Mouse (Mus musculus): ENCODE measurements around the gene Zfyve21. TPM values are rescaled to one million over a fixed set of nuclear protein-coding genes. Genes with fewer than 3 reads are reported as not detected.
A peak's percentile ranks its signal among the peaks of the same experiment; 100 is the strongest.

The Zfyve21 gene
- polyA plus RNA-seq, 1 experiment = not detected

DNA sequence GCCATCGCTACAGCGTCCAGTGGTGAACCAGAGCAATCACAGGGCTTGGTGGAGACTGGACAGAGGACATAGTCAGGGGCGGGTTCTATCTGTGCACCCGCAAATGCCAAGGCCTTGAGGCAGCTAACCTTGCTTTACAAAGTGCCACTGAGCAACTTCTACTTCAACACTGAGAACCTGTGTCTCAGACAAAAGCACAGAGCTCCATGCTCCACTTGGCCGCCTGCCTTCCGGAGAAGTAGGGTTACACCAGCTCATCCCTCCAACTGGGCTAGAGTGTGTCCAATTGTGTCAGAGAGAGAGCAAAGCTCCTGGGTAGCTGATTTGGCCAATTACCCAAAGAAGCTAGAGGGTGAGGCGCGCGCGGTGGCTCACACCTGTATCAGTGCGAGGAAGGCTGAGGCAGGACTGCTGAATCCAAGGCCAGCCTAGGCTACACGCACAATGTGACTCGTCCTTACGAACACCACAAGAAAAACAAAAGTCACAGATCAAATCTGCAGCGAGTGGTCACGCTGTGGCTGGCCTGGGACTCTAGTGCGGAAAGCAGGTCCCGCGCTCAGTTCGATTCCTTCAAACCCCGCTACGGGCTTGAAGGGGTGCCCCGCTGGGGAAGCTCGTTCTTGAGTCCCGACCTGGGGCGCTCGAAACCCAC lies 732 bp upstream of the Zfyve21 start:
- WGBS = 5% methylated on average over 27 of the region's 27 CpGs

DNA sequence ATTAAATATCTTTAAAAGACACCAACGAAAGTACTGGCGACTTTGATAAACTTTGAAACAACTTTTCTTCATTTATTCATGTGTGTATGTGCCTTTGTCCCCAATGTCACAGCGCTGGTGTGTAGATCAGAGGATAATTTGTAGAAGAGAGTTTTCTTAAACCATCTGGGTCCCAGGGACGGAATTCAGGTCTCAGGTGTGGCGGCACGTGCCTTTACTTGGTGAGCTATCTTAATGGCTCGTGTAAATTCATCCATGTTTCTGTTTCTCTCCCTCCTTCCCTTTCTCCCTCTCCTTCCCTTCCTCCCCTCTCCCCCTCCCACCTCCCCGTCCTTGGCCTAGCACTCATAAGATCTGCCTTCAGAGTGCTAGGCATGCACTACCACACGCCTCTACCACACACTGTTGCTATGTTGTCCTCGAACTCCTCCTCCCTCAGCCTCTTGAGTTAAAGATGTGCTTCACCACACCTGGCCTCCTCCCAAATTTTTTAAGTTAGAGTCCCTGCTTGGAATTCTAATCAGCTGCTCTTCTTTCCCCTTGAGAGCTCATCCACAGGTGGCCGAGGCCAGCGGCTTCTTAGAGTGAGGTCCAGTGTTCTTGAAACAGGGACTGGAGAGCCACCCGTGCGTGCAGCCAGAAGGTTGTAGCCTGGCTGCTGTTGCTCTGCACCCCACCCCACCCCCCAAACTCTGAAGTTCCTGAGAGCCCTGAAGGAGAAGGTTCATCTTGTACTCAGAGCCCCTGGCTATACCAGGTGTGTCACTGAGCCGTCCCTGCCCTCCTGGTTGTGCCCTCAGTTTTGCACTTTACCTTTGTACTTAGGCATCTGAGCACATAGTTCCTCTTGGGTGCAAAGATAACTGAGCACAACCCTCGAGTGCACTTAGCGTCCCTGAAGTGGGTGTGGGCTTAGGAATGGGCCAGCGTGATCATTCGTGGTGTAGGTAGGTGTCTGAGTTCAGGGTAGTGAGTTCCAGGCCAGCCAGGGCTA lies 1.1 kb downstream of the Zfyve21 start:
- H3K4me1 ChIP-seq (ENCODE audit: control insufficient read depth, insufficient read depth, low read length) = peaks cover 34% of the 10 kb centered on the region
- H3K4me3 ChIP-seq (ENCODE audit: insufficient read depth, low read depth, low read length) = peak overlapping the region; percentile 65; the same call in 1 of the 2 replicates
- no peak for TF ChIP-seq CTCF (IDR thresholded peaks at IDR 0.05; ENCODE audit: insufficient read depth, low read depth, low read length)
- no peak for TF ChIP-seq POLR2A (IDR thresholded peaks at IDR 0.05; ENCODE audit: insufficient read depth, low read depth, low read length)
- no peak overlapping the region for H3K27ac ChIP-seq (ENCODE audit: insufficient read depth, low read depth, low read length)
- 27% methylated on average over 19 of the region's 19 CpGs for WGBS

More for the DNA sequence above, 732 bp upstream of the Zfyve21 start:
- no peak overlapping the region for H3K27ac ChIP-seq (ENCODE audit: insufficient read depth, low read depth, low read length)
- H3K4me3 ChIP-seq (ENCODE audit: insufficient read depth, low read depth, low read length) = peak overlapping the region; percentile 58
- peaks cover 44% of the 10 kb centered on the region for H3K4me1 ChIP-seq (ENCODE audit: control insufficient read depth, insufficient read depth, low read length)
- no peak for TF ChIP-seq POLR2A (IDR thresholded peaks at IDR 0.05; ENCODE audit: insufficient read depth, low read depth, low read length)
- TF ChIP-seq CTCF (IDR thresholded peaks at IDR 0.05; ENCODE audit: insufficient read depth, low read depth, low read length) = no peak

DNA sequence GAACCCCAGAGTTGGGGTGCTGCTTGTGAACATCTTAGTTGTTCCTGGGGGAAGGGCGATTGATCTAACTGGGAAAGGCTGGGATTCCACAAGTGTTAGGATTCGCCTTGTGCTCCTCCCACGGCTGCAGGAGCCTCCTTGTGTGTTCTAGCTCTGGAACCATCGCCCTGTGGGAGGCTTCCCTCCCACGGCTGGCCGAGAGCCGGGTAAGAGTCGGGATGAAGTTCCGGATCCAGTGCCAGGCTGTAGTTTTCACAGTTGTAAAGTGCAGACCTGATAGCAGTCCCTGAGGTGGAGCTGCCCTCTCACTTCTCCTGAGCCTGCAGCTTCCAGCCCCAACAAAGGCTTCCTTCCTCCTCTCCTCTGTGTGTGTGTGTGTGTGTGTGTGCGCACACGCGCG lies 2.6 kb downstream of the Zfyve21 start:
- Histone ChIP-seq H3K27ac (ENCODE audit: insufficient read depth, low read depth, low read length) (no peak overlapping the region), H3K4me3 (ENCODE audit: insufficient read depth, low read depth, low read length) (no peak overlapping the region), H3K4me1 (ENCODE audit: control insufficient read depth, insufficient read depth, low read length) (peaks cover 32% of the 10 kb centered on the region)
- 43% methylated on average over 13 of the region's 13 CpGs for WGBS
- TF ChIP-seq CTCF (IDR thresholded peaks at IDR 0.05; ENCODE audit: insufficient read depth, low read depth, low read length) = no peak
- TF ChIP-seq POLR2A (IDR thresholded peaks at IDR 0.05; ENCODE audit: insufficient read depth, low read depth, low read length) = no peak

DNA sequence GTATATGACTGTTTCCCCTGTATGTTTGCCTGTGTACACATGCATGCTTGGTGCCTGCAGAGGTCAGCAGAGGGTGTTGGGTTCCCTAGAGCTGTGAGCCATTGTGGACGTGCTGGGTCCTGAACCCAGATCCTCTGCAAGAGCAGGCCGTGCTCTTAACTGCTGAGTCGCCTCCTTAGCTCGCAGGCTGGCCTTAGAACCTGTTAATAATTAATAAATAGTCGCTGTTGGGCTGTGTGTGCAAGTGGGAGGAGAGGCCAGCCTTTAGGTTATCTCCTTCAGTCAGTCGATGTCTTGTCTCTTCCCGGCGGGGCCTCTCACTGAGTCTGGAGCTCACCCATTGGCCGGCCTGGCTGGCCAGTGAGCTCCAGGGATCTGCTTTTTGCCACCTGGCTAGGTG lies 3.0 kb downstream of the Zfyve21 start:
- 83% methylated on average over 9 of the region's 9 CpGs for WGBS
- Histone ChIP-seq H3K27ac (ENCODE audit: insufficient read depth, low read depth, low read length) (no peak overlapping the region), H3K4me3 (ENCODE audit: insufficient read depth, low read depth, low read length) (no peak overlapping the region), H3K4me1 (ENCODE audit: control insufficient read depth, insufficient read depth, low read length) (peaks cover 35% of the 10 kb centered on the region)
- no peak for TF ChIP-seq CTCF (IDR thresholded peaks at IDR 0.05; ENCODE audit: insufficient read depth, low read depth, low read length)
- TF ChIP-seq POLR2A (IDR thresholded peaks at IDR 0.05; ENCODE audit: insufficient read depth, low read depth, low read length) = no peak

DNA sequence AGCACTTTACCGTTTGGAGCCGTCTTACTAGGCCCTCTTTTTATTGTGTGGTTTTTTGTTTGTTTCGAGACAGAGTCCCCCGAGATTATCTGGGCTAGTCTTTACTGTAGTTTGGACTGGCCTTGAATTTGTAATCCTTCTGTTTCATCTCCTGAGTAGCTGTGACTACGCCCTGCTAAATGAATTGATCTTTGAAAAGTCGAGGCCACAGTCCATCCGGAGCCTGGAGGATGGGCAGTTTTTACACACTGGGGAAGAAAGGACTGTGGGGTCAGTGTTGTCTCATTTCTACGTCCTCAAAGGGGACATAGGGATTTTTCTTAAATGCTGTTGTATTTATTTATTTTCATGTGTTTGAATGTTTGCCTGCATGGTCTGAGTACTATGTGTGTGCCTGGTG lies 4.0 kb downstream of the Zfyve21 start:
- TF ChIP-seq POLR2A (IDR thresholded peaks at IDR 0.05; ENCODE audit: insufficient read depth, low read depth, low read length) (no peak), CTCF (IDR thresholded peaks at IDR 0.05; ENCODE audit: insufficient read depth, low read depth, low read length) (no peak)
- Histone ChIP-seq H3K4me1 (ENCODE audit: control insufficient read depth, insufficient read depth, low read length) (peaks cover 36% of the 10 kb centered on the region), H3K27ac (ENCODE audit: insufficient read depth, low read depth, low read length) (no peak overlapping the region), H3K4me3 (ENCODE audit: insufficient read depth, low read depth, low read length) (no peak overlapping the region)
- WGBS = 84% methylated on average over 8 of the region's 8 CpGs

DNA sequence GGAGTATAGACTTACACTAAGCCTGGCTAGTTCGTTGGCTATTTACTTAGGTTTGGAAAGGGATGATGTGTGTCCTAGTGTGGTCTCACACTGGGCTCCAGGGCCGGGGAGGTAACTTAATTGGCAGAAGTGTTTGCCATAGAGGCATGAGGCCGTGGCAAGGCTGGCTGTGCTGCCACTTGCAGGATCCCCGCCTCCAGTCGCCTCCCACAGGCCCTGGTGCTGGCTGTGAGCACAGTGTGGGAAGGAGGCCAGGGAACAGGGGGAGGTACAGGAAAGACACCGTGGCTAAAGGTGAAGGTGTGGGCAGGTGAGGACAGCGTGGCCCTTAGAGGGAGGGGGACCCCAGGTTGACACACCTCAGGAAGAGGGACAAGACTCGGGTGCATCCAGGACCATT lies 6.0 kb downstream of the Zfyve21 start:
- peaks cover 31% of the 10 kb centered on the region for H3K4me1 ChIP-seq (ENCODE audit: control insufficient read depth, insufficient read depth, low read length)
- H3K27ac ChIP-seq (ENCODE audit: insufficient read depth, low read depth, low read length) = no peak overlapping the region
- WGBS = 43% methylated on average over 8 of the region's 8 CpGs
- no peak overlapping the region for H3K4me3 ChIP-seq (ENCODE audit: insufficient read depth, low read depth, low read length)
- TF ChIP-seq CTCF (IDR thresholded peaks at IDR 0.05; ENCODE audit: insufficient read depth, low read depth, low read length) = no peak
- TF ChIP-seq POLR2A (IDR thresholded peaks at IDR 0.05; ENCODE audit: insufficient read depth, low read depth, low read length) = no peak

DNA sequence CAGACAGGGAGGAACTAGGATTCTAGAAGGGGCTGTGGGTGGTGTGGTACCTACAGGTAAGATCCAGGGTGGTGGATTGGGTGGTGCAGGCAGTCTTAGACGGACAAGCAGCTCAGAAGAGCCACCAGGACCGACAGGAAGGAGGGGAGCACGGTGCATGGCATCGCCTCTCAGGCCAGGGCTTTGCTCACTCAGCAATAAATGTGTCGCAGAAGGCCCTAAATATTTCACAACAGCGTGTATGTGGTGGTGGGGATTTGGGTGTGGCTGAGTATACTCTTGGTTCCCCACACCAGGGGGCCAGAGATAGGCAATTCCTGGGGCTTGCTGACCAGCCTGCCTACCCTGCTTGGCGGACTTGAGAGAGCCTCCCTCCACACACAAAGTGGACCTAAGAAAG lies 6.7 kb downstream of the Zfyve21 start:
- 93% methylated on average over 7 of the region's 7 CpGs for WGBS
- TF ChIP-seq POLR2A (IDR thresholded peaks at IDR 0.05; ENCODE audit: insufficient read depth, low read depth, low read length) (no peak), CTCF (IDR thresholded peaks at IDR 0.05; ENCODE audit: insufficient read depth, low read depth, low read length) (no peak)

DNA sequence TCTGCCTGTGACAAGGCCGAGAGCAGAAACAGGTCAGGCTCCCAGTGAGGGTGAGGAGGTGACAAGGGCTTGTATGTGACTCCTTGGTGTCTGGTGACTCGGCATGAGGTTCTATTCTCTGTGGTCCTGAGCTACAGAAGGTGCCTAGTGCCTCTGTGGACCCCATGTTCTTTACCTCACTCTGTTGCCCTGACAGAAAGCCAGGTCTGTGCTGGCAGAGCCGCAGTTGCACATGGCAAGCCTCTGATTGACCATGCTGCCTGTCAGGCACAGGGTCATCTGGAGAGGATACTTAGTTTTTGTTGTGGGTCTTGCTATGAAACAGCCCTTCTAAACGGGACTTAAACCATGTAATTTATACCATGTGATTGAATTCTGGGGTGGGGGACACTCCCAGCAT lies 8.0 kb downstream of the Zfyve21 start:
- Histone ChIP-seq H3K4me3 (ENCODE audit: insufficient read depth, low read depth, low read length) (no peak overlapping the region), H3K27ac (ENCODE audit: insufficient read depth, low read depth, low read length) (no peak overlapping the region), H3K4me1 (ENCODE audit: control insufficient read depth, insufficient read depth, low read length) (peaks cover 15% of the 10 kb centered on the region)
- TF ChIP-seq POLR2A (IDR thresholded peaks at IDR 0.05; ENCODE audit: insufficient read depth, low read depth, low read length) (no peak), CTCF (IDR thresholded peaks at IDR 0.05; ENCODE audit: insufficient read depth, low read depth, low read length) (no peak)
- WGBS = 55% methylated on average over 4 of the region's 4 CpGs

More for the DNA sequence above, 6.7 kb downstream of the Zfyve21 start:
- H3K27ac ChIP-seq (ENCODE audit: insufficient read depth, low read depth, low read length) = no peak overlapping the region
- peaks cover 24% of the 10 kb centered on the region for H3K4me1 ChIP-seq (ENCODE audit: control insufficient read depth, insufficient read depth, low read length)
- no peak overlapping the region for H3K4me3 ChIP-seq (ENCODE audit: insufficient read depth, low read depth, low read length)

DNA sequence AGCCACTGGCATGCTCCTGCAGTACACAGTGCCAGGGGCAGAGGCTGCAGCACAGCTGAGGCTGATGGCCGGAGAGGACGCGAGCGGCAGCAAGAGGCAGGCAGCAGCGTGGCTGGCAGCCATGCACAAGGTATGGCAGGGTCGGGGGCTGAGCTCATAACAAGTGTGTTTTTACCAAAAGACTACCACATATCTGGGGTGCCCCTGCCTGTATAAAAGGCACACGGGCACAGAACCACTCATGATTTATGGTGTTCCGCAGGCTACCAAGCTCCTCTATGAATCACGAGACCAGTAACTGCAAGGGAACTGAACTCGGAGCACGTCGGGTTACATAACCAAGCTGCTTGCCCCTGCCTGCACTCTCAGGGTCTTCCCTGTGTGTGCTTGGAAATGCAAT lies 13.6 kb downstream of the Zfyve21 start:
- Histone ChIP-seq H3K27ac (ENCODE audit: insufficient read depth, low read depth, low read length) (no peak overlapping the region), H3K4me3 (ENCODE audit: insufficient read depth, low read depth, low read length) (no peak overlapping the region), H3K4me1 (ENCODE audit: control insufficient read depth, insufficient read depth, low read length) (no peaks in the 10 kb centered on the region)
- WGBS = 92% methylated on average over 12 of the region's 12 CpGs
- TF ChIP-seq CTCF (IDR thresholded peaks at IDR 0.05; ENCODE audit: insufficient read depth, low read depth, low read length) = no peak
- TF ChIP-seq POLR2A (IDR thresholded peaks at IDR 0.05; ENCODE audit: insufficient read depth, low read depth, low read length) = no peak
